Comparison of ENCODE assay signal across 21 mouse cellular contexts in the genomic region with DNA sequence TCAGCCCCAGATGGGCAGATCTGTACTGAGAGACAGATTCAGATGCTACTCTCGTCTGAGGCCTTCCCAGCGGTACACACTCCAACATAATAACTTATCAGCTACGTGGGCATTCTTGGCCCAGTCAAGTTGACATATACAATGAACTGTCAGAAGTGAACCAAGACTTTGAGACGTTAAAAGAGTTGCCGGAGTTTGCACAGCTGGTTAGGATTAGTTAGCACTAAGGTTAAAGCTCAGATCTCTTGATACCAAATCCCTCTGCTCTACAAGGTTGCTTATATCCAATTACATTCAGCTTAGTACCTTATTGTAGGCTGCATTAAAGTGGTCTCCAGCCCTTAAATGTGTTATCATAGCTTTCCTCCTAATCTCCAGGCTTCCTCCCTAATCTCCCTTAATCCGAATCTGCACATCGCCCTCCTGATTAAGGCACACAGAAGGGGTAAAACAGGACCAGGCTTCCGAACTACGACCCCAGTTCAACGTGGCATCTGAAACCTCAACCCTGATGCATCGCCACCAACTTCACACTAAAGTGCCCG.
DNase-seq lines count a peak whose midpoint lies in the region; ATAC-seq and TF ChIP-seq lines count a peak whose summit lies in the region.
"Had no signal": no experiment of that assay in that cellular context is flagged by ENCODE, and none has a peak within 500 bp of the region (broad histone marks: within the 10 kb centered on the region; RNA-seq: fewer than 3 reads in every experiment).

No protein-coding gene starts in this region.

- 44% methylated on average over 12 of the region's 12 CpGs for WGBS in midbrain, embryonic 11.5 days
- 43% methylated on average over 12 of the region's 12 CpGs for WGBS in midbrain, embryonic 16.5 days
- WGBS in embryonic facial prominence, embryonic 11.5 days = 31% methylated on average over 12 of the region's 12 CpGs

- intact Hi-C loops in left cerebral cortex, adult 2 months (cut with DNase I) = no loop called here

- no peak overlapping the region for H3K4me2 ChIP-seq in midbrain, embryonic 11.5 days
- no peak overlapping the region for H3K4me2 ChIP-seq in midbrain, embryonic 16.5 days (ENCODE audit: low read length)
- no peak overlapping the region for H3K4me2 ChIP-seq in embryonic facial prominence, embryonic 11.5 days (ENCODE audit: low read depth, low read length)
- H3K4me2 ChIP-seq: embryonic facial prominence, embryonic 15.5 days; heart, embryonic 11.5 days; hindbrain, embryonic 14.5 days had no signal

- no peaks in the 10 kb centered on the region for H3K9me3 ChIP-seq in midbrain, embryonic 11.5 days (ENCODE audit: control insufficient read depth, low read length)
- no peaks in the 10 kb centered on the region for H3K9me3 ChIP-seq in midbrain, embryonic 16.5 days (replicated peaks; ENCODE audit: control insufficient read depth, low read length, poor library complexity, severe bottlenecking)
- H3K9me3 ChIP-seq in embryonic facial prominence, embryonic 11.5 days (replicated peaks; ENCODE audit: control insufficient read depth, low read length) = no peaks in the 10 kb centered on the region
- H3K9me3 ChIP-seq: embryonic facial prominence, embryonic 15.5 days had no signal

- no peak for ATAC-seq in midbrain, embryonic 11.5 days (ENCODE audit: low FRiP score)
- no peak for ATAC-seq in midbrain, embryonic 16.5 days
- no peak for ATAC-seq in embryonic facial prominence, embryonic 11.5 days (replicated peaks; ENCODE audit: insufficient number of reproducible peaks, low FRiP score, low TSS enrichment, low read depth)
- ATAC-seq: forebrain, embryonic 14.5 days; forebrain, postnatal 0 days; intestine, postnatal 0 days; Patski had no signal

- H3K4me3 ChIP-seq in midbrain, embryonic 11.5 days (ENCODE audit: low read depth, low read length) = no peak overlapping the region
- no peak overlapping the region for H3K4me3 ChIP-seq in midbrain, embryonic 16.5 days (ENCODE audit: low read depth, low read length)
- no peak overlapping the region for H3K4me3 ChIP-seq in embryonic facial prominence, embryonic 11.5 days (ENCODE audit: low read depth, low read length)
- H3K4me3 ChIP-seq in left cerebral cortex, adult 2 months = no peak overlapping the region
- H3K4me3 ChIP-seq: embryonic facial prominence, embryonic 15.5 days; gastrocnemius, adult 2 months had no signal

- peak; percentile 56 for DNase-seq in midbrain, embryonic 11.5 days (ENCODE audit: low spot score, missing footprints)
- DNase-seq in embryonic facial prominence, embryonic 11.5 days (ENCODE audit: low spot score) = peak; percentile 79
- peak; percentile 8 for DNase-seq in retina, embryonic 14.5 days (ENCODE audit: low spot score)
- DNase-seq in cerebellum, postnatal 25 days = no peak
- no peak for DNase-seq in left cerebral cortex, adult 2 months (ENCODE audit: extremely low spot score in 1 of 2, low spot score in 2 of 2)
- no peak for DNase-seq in testis, postnatal 10 days (ENCODE audit: low spot score)
- DNase-seq: B cell, adult 2 months; cerebellum, adult 18-20 months; cerebellum, adult 9-11 months; forebrain, postnatal 0 days; gastrocnemius, adult 2 months; gastrocnemius, postnatal 14 days had no signal

- no peak overlapping the region for H3K27ac ChIP-seq in midbrain, embryonic 11.5 days (ENCODE audit: low read depth, low read length)
- no peak overlapping the region for H3K27ac ChIP-seq in midbrain, embryonic 16.5 days (ENCODE audit: low read length)
- no peak overlapping the region for H3K27ac ChIP-seq in embryonic facial prominence, embryonic 11.5 days (replicated peaks; ENCODE audit: low read depth, low read length)
- no peak overlapping the region for H3K27ac ChIP-seq in left cerebral cortex, adult 2 months
- H3K27ac ChIP-seq: embryonic facial prominence, embryonic 15.5 days; gastrocnemius, adult 2 months; hindbrain, embryonic 14.5 days had no signal

- no peaks in the 10 kb centered on the region for H3K36me3 ChIP-seq in midbrain, embryonic 11.5 days (ENCODE audit: control insufficient read depth, insufficient read depth, low read length)
- H3K36me3 ChIP-seq in midbrain, embryonic 16.5 days (ENCODE audit: control insufficient read depth, insufficient read depth, low read length) = no peaks in the 10 kb centered on the region
- H3K36me3 ChIP-seq in embryonic facial prominence, embryonic 11.5 days (replicated peaks; ENCODE audit: control insufficient read depth, insufficient read depth, low read depth, low read length) = no peaks in the 10 kb centered on the region
- H3K36me3 ChIP-seq: embryonic facial prominence, embryonic 15.5 days; G1E had no signal

- H3K27me3 ChIP-seq in midbrain, embryonic 11.5 days (ENCODE audit: control insufficient read depth, insufficient read depth, low read length) = no peaks in the 10 kb centered on the region
- no peaks in the 10 kb centered on the region for H3K27me3 ChIP-seq in midbrain, embryonic 16.5 days (ENCODE audit: control insufficient read depth, insufficient read depth, low read depth, low read length)
- H3K27me3 ChIP-seq in embryonic facial prominence, embryonic 11.5 days (ENCODE audit: control insufficient read depth, insufficient read depth, low read length) = no peaks in the 10 kb centered on the region
- H3K27me3 ChIP-seq: CH12.LX had no signal

- H3K4me1 ChIP-seq in midbrain, embryonic 11.5 days (ENCODE audit: control insufficient read depth, insufficient read depth, low read length) = peaks cover 6% of the 10 kb centered on the region
- 0 out of 2 replicates have a peak, but pooled peaks cover 3% of the 10 kb centered on the region for H3K4me1 ChIP-seq in midbrain, embryonic 16.5 days (ENCODE audit: control insufficient read depth, insufficient read depth, low read length)
- peaks cover 4% of the 10 kb centered on the region for H3K4me1 ChIP-seq in embryonic facial prominence, embryonic 11.5 days (ENCODE audit: control insufficient read depth, insufficient read depth, low read length)

- no peak overlapping the region for H3K9ac ChIP-seq in midbrain, embryonic 11.5 days (ENCODE audit: low read length)
- no peak overlapping the region for H3K9ac ChIP-seq in midbrain, embryonic 16.5 days (ENCODE audit: low read depth, low read length)
- no peak overlapping the region for H3K9ac ChIP-seq in embryonic facial prominence, embryonic 11.5 days (replicated peaks; ENCODE audit: low read length)
- H3K9ac ChIP-seq: embryonic facial prominence, embryonic 15.5 days; forebrain, postnatal 0 days; hindbrain, embryonic 14.5 days had no signal

- no peak for TF ChIP-seq CTCF in left cerebral cortex, adult 2 months (IDR thresholded peaks at IDR 0.05)

Comparison
In these comparisons a context has a peak if more than half of its experiments do, and no peak if none do; other contexts are left out.
1. DNase-seq: peak in midbrain, embryonic 11.5 days (single experiment), embryonic facial prominence, embryonic 11.5 days (single experiment) and retina, embryonic 14.5 days (single experiment); none in cerebellum, postnatal 25 days (0 of 2), left cerebral cortex, adult 2 months (0 of 2) and testis, postnatal 10 days (single experiment).